Mouse (Mus musculus) brain, embryonic 14.5 days (tissue): ENCODE measurements around the gene Gls2. TPM values are rescaled to one million over a fixed set of nuclear protein-coding genes. Genes with fewer than 3 reads are reported as not detected.
"Not testable (repeated sequence)": the region's sequence is repeated elsewhere in the genome, so short reads cannot be mapped to it uniquely, and the experiment has no call there.

ENCODE experiments used
- DNase-seq: peaks from one replicate; pipeline ENCODE4 v3.0.0-alpha.2; 2011; ENCODE audit warnings: low read depth
- CTCF ChIP-seq: fragments of 200-500 bp; IDR thresholded peaks from 2 replicates; pipeline ENCODE4 v1.5.1; 2012; ENCODE audit warnings: inconsistent platforms, mild to moderate bottlenecking, moderate library complexity, borderline replicate concordance; ENCODE audit not compliant: insufficient read depth, insufficient read length; ENCODE audit errors: extremely low read depth
- POLR2A ChIP-seq: fragments of 200-500 bp; IDR thresholded peaks from 2 replicates; pipeline ENCODE4 v1.6.1; 2012; ENCODE audit warnings: mild to moderate bottlenecking, inconsistent platforms, borderline replicate concordance; ENCODE audit not compliant: poor library complexity, insufficient read depth, insufficient read length, severe bottlenecking; ENCODE audit errors: extremely low read depth
- polyA plus RNA-seq: library from polyadenylated mRNA; depleted of rRNA; stranded (reverse); fragments of >200 nt; gene quantifications from 2 replicates; pipeline ENCODE4 v1.2.3, GENCODE M21; 2012; rRNA removed

The Gls2 gene
- 2.4 and 4.4 TPM in 2 replicates for polyA plus RNA-seq

DNA sequence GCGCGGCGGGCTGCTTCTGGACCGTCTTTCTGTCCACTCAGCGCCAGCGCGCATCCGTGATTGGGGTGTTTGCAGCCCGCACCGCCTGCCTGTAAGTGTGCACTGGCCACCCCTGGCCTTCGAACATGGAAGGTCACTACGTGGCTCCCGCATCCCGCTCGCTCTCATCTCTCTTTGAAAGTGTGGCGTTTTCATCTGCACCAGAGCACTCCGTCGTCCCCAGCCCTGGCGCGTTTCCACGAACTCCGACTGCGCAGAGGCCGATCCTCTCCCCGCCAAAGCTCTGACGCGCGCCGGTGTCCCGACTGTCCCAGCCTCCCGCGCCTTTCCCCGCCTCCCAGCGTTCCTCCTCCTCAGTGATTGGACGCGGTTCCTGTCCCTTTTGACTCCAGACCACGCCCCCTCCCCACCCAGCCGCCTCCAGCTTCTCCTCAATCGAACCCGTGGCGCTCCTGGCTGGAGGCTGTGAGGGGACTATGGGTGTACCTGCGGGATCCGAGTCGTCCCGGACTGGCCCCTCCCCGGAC lies at the start of gene Gls2:
Gene Gls2 (plus strand): TSS at position 434 of the 527 bp plus-strand sequence.
- DNase-seq: peak; percentile 98
- TF ChIP-seq CTCF: no peak
- peak; percentile 11; the same call in 1 of the 2 replicates for TF ChIP-seq POLR2A

DNA sequence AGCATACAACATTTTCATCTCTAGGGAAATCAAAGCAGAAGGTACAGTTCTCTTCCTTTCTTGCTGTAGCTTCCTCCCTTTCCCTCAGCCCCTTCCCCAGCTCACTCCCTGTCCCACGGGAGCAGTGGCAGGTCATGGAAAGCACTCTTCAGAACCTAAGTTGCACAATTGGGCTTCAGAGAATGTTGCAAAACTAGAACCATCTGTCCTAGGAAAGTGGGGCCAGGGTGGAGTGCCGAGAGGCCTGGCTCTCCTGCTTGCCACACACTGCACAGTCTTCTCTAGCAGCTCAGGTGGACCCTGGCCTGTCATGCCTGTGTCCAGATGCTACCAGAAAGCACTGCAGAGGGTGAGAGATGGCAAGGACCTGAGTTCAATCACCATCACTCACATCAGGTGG lies 49.3 kb upstream of the Gls2 start:
- TF ChIP-seq CTCF (no peak), POLR2A (no peak)
- DNase-seq: no peak

DNA sequence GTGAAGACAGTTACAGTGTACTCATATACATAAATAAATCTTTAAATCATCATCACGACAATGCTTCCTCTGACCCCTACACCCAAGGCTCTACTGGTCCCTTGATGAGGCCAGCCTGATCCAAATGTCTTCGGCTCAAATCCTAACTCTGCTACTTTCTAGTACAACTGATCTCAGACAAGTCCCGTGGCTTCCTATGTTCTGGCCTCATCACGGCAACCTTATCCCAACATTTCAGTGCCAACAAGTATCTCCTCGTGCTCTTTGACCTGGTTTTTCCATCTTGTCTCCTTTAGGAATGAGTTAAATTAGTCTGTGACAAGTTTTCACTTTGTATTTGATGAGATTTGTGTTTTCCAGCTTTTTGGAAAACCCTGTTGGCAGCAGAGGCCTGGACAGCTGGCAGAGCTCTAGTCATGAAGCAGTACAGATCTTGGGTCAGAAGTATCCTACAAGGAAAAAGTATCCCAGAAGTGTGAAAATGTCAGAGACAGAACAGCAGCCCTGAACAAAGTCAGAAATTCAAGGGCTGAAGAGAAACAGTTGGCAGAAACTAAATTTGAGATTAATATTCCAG lies 45.4 kb upstream of the Gls2 start:
- no peak for TF ChIP-seq CTCF
- TF ChIP-seq POLR2A: no peak
- no peak for DNase-seq

DNA sequence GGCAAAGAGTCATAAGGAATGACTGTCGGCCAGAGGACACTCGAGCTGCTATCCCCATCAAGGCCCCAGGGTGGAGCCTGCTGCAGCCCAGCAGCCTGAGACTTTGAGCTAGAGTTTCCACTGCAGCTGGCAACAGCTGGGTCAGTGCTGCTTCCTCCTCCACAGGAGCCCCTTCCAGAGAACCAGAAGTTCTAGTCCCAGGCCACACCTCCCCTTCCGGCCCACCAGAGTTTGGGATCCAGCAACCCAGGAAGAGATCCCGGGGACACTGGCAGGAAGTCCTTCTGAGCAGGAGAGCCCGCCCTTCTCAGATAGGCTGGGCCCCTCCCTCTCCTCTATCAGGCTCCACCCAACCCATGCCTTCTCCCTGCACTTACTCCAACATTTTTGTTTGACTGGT lies 44.7 kb upstream of the Gls2 start:
- DNase-seq: peak; percentile 45
- peak; percentile 41; the same call in 1 of the 2 replicates for TF ChIP-seq CTCF
- no peak for TF ChIP-seq POLR2A

DNA sequence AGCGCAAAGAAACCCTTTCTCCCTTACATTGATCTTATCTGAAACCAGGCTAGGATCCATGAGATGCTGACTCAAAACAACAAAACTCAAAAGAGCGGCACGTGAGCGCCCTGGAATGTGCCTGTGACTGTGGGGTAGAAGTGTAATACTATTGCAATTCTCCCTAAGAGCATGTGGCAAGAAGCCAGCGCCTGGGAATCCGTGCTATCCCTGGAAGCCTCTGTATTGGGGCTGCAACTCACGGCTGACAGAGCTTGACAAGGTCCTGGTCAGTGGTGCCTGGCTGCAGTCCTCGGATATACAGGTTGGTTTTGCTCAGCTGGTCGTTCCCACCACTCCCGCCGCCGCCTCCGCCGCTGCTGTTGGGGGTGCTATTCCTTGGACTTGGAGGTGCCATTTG lies 43.3 kb upstream of the Gls2 start:
- DNase-seq: no peak
- TF ChIP-seq CTCF (no peak), POLR2A (no peak)

DNA sequence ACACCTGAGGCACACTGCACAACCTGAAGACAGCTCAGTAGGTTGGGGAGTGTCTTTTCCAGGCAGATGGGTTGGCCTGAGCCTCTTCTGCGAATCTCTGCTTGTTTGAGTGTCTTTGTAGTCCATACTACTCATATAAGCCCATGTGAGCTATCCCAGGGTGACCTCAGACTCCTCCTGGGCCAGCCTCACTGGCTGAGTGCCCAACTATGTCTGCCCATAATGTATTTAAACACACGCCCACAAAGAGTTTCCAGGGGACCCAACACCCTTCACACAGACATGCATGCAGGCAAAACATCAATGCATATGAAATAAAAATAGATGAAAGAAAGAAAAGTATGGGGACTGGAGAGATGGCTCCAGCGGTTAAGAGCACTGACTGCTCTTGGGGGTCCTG lies 40.3 kb upstream of the Gls2 start:
- DNase-seq: no peak
- TF ChIP-seq POLR2A (no peak), CTCF (no peak)

DNA sequence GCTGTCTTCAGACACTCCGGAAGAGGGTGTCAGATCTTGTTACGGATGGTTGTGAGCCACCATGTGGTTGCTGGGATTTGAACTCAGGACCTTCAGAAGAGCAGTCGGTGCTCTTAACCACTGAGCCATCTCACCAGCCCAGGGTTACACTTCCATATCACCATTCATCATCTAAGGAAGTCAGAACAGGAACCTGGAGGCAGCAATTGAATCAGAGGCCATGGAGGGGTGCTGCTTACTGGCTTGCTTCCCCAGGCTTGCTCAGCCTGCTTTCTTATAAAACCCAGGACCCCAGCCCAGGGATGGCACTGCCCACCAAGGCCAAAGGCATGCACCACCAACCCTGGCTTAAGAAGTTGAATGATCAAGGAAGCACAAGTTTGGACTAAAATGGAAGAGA lies 28.5 kb upstream of the Gls2 start:
- not testable (repeated sequence) for DNase-seq

DNA sequence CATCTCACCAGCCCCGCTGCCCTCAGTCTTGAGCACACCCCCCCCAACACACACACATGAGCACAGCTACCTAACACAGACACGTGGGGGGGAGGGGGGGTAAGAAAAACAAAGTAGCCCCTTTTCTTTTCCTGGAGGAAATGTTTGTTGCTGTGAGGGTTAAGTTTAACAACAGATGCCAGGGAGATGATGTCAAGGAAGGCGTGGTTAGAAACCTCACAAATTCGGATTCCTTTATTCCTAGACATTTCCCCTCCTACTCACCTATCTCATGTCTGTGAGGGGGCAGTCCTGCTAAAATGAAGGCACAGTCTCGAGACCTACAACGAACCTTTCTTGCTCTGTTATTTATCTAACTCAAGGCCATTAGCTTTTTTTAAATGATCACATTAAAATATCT lies 27.2 kb upstream of the Gls2 start:
- DNase-seq: no peak
- TF ChIP-seq POLR2A (no peak), CTCF (no peak)

DNA sequence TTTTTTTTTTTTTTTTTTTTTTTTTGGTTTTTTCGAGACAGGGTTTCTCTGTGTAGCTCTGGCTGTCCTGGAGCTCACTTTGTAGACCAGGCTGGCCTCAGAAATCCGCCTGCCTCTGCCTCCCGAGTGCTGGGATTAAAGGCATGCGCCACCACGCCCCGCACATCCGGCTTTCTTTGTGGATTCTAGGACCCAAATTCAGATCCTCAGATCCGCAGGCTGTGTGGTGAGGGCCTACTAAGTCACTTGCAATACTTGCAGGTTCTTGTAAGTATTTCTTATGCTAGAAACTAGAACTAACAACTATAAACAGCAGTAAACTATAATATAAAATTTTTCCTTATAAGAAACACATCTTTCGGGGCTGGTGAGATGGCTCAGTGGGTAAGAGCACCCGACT lies 22.9 kb upstream of the Gls2 start:
- DNase-seq: not testable (repeated sequence)

DNA sequence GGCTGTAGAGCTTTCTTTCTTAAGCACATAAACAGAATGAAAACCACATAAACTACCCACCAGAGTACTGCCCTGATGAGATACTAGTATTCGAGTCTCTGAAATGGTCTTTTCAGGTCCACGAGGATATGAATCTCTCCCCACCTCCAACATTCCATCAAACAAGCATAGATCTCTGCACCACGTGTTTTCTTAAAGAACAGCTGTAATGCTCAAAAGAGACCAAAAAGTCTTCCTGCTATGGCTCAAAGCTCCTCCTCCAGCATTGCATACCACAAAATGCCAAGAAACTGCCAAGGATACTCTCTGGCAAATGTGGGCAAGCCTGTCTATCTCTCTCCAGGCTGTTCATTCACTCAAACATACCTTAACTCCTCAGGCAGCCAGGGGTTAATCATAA lies 19.0 kb upstream of the Gls2 start:
- peak; percentile 6 for DNase-seq
- TF ChIP-seq POLR2A (no peak), CTCF (no peak)

DNA sequence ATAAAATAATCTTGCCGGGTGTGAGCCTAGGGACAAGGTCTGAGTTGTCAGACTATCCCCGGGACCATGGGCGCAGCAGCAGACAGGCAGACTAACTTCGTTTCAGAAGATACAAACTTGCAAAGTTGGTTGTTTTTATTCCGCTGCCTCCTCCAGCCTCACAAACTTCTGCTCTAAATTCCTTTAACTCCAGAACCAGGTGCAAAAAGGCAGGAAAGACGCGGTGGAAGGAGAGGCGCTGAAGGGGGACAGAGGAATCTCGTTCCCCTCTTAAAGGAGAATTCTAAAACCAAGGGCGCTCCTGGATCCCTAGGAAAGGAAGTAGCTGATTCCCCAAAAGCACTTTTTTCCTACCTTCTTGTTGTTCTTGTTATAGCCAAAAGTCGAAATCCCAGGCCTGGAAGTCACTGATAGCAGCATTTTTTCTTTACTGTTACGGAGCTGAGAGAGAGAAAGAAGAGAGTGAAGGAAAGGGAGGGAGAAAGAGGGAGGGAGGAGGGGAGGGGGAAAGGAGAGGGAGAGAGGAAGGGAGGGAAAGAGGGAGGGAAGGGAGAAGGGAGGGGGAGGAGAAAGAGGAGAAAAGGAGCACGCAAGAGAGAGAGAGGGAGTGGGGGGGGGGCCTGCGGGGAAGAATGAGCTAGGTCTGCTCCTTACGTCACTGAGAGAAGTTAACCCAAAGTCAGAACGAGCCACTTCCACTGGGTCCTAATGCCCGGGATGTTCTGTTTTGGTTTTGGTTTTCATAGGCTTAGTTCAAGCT lies 18.1 kb upstream of the Gls2 start:
- TF ChIP-seq CTCF: no peak
- TF ChIP-seq POLR2A: no peak
- DNase-seq: peak; percentile 94

DNA sequence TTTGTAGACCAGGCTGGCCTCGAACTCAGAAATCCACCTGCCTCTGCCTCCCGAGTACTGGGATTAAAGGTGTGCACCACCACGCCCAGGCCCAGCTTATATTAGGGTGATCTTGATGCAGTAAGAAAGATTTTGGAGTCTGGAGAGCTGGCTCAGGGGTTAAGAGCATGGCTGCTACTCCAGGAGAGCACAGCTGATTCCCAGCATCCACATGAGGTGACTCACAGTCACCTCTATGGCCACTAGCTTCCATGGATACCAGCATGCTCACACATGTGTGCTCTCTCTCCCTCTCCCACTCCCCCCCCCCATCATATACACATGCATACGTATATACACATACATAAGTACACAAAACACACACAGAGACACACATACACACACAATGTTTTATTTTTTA lies 16.9 kb upstream of the Gls2 start:
- no peak for TF ChIP-seq POLR2A
- DNase-seq: no peak

DNA sequence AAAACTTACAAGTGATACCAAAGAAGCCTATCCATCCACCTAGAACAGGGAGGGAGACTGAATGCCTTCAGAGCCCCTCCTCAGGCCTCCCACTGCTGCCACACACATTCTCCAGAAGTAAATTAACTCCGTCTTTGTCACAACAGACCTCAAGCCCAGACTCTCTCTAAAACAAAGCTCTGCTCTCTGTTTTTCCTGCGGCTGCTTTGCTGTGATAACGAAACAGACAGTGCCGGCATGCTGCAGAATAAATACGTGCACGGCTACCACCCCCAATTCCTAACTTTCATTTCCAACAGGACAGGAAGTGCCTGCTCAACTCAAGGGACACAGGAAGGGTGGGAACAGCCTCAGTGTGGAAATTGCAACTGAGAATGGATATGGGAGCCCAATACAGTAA lies 14.3 kb upstream of the Gls2 start, which contains the start of gene Rbms2:
Gene Rbms2 (minus strand): TSS at position 309 of the 400 bp plus-strand sequence.
- TF ChIP-seq POLR2A (no peak), CTCF (no peak)
- peak; percentile 4 for DNase-seq

DNA sequence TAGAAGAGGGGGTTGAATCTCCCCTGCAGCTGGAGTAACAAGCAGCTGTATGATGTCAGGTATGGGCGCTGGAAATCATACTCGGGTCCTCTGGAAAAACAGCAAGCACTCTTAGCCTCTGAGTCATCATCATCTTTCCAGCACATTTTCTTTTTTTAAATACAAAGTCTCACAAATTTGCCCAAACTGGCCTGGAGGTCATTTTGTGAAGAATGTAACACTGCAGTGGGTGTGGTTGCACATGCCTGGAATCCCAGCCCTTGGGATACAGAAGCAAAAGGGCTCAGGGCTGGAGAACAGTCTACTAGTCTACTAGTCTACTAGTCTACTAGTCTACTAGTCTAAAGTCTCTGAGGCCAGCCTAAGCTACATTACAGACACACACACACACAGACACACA lies 10.0 kb upstream of the Gls2 start:
- no peak for DNase-seq
- TF ChIP-seq POLR2A: no peak
- TF ChIP-seq CTCF: no peak
